Mouse (Mus musculus) heart, postnatal 0 days (tissue): ENCODE results near the gene Ryr2.

ENCODE experiments used
- CTCF ChIP-seq: IDR thresholded peaks from 2 replicates; pipeline ENCODE4 v1.5.1; 2016; ENCODE audit warnings: antibody characterized with exemption, control low read depth, low read depth
- EP300 ChIP-seq: IDR thresholded peaks from 2 replicates; pipeline ENCODE4 v1.6.1; 2016; ENCODE audit warnings: antibody characterized with exemption, low read depth

- no peak for TF ChIP-seq CTCF
- no peak for TF ChIP-seq EP300
Observed at GRCm38 (mm10) chr13:11781065-11781464, 325.7 kb downstream of the Ryr2 start.
